In genomic region chr7:134703704-134704103, GRCm38 (mm10) we compare ENCODE assay signal across 11 mouse cellular contexts. TPM values are rescaled to one million over a fixed set of nuclear protein-coding genes. Genes with fewer than 3 reads are reported as not detected.
DNase-seq lines count a peak whose midpoint lies in the region; ATAC-seq lines count a peak whose summit lies in the region.
"Had no signal": no experiment of that assay in that cellular context is flagged by ENCODE, and none has a peak within 500 bp of the region (broad histone marks: within the 10 kb centered on the region; RNA-seq: fewer than 3 reads in every experiment).

No protein-coding gene starts in this region.

- peaks cover 10% of the 10 kb centered on the region; the same call in 1 of the 2 replicates for H3K4me1 ChIP-seq in intestine, embryonic 15.5 days (replicated peaks)
- H3K4me1 ChIP-seq in midbrain, embryonic 15.5 days = no peaks in the 10 kb centered on the region

- H3K9me3 ChIP-seq in intestine, embryonic 15.5 days = no peaks in the 10 kb centered on the region
- H3K9me3 ChIP-seq in midbrain, embryonic 15.5 days = no peaks in the 10 kb centered on the region

- no peak overlapping the region for H3K4me2 ChIP-seq in intestine, embryonic 15.5 days (replicated peaks)
- H3K4me2 ChIP-seq in midbrain, embryonic 15.5 days = no peak overlapping the region

- H3K36me3 ChIP-seq in intestine, embryonic 15.5 days = no peaks in the 10 kb centered on the region
- no peaks in the 10 kb centered on the region for H3K36me3 ChIP-seq in midbrain, embryonic 15.5 days (replicated peaks)

- WGBS in intestine, embryonic 15.5 days = 65% methylated on average over 2 of the region's 2 CpGs
- WGBS in midbrain, embryonic 15.5 days = 79% methylated on average over 2 of the region's 2 CpGs

- no peak overlapping the region for H3K27ac ChIP-seq in intestine, embryonic 15.5 days
- no peak overlapping the region for H3K27ac ChIP-seq in midbrain, embryonic 15.5 days

- ATAC-seq in intestine, embryonic 15.5 days = peak; percentile 91
- no peak for ATAC-seq in midbrain, embryonic 15.5 days (replicated peaks)

- no peak overlapping the region for H3K4me3 ChIP-seq in intestine, embryonic 15.5 days (replicated peaks)
- H3K4me3 ChIP-seq in midbrain, embryonic 15.5 days = no peak overlapping the region
- H3K4me3 ChIP-seq: erythroblast, embryonic 14.5 days had no signal

- peak; percentile 10 to 13 for DNase-seq in layer of hippocampus, adult 8-10 months (ENCODE audit: low spot score in 2 of 2)
- no peak for DNase-seq in layer of hippocampus, adult 11-12 months (ENCODE audit: low spot score)
- DNase-seq in adrenal gland, postnatal 25 days = peak; percentile 56
- peak; percentile 73 for DNase-seq in lung, postnatal 14 days
- no peak for DNase-seq in frontal cortex, postnatal 14 days (ENCODE audit: low spot score in 2 of 2)
- no peak for DNase-seq in MN1 (ENCODE audit: low spot score)
- DNase-seq: cerebellum, adult 9-10 months had no signal

- H3K9ac ChIP-seq in intestine, embryonic 15.5 days = no peak overlapping the region
- no peak overlapping the region for H3K9ac ChIP-seq in midbrain, embryonic 15.5 days

- no peaks in the 10 kb centered on the region for H3K27me3 ChIP-seq in intestine, embryonic 15.5 days (replicated peaks)
- H3K27me3 ChIP-seq in midbrain, embryonic 15.5 days (replicated peaks) = no peaks in the 10 kb centered on the region
- H3K27me3 ChIP-seq: CH12.LX had no signal

RNA-seq across cellular contexts. Expression of gene Dock1, which starts 33.2 kb away (rescaled TPM):
- total RNA-seq in layer of hippocampus, adult 8-10 months (2022) = 10 to 100 TPM; 27.5 to 31.6 (median 30.5) TPM
- 182 and 201 TPM in 2 replicates for total RNA-seq in adrenal gland, postnatal 25 days (2021)
- polyA plus RNA-seq in intestine, embryonic 15.5 days (2015; fragmentation: Nextera tagmentation; extraction: Ambion mirVana) = 26.4 and 29.5 TPM in 2 replicates
- 6.0 and 7.2 TPM in 2 replicates for polyA plus RNA-seq in midbrain, embryonic 15.5 days (2015; fragmentation: Nextera tagmentation; extraction: Ambion mirVana)
- total RNA-seq: CH12.LX had no signal
- polyA plus RNA-seq: erythroblast, embryonic 14.5 days had no signal

Comparison
In these comparisons a context has a peak if more than half of its experiments do, and no peak if none do; other contexts are left out.
1. DNase-seq: peak in layer of hippocampus, adult 8-10 months (2 of 2), adrenal gland, postnatal 25 days (single experiment) and lung, postnatal 14 days (single experiment); none in layer of hippocampus, adult 11-12 months (single experiment), frontal cortex, postnatal 14 days (0 of 2) and MN1 (single experiment).